Mouse (Mus musculus) ES-Bruce4 (cell line): ENCODE measurements around the gene Ddx50. TPM values are rescaled to one million over a fixed set of nuclear protein-coding genes. Genes with fewer than 3 reads are reported as not detected.

ENCODE experiments used
- H3K27ac ChIP-seq: 2 replicates; pipeline ENCODE4 v1.5.1; 2012; ENCODE audit warnings: low read length, inconsistent platforms; ENCODE audit not compliant: insufficient read depth
- H3K27me3 ChIP-seq: 2 replicates; pipeline ENCODE4 v1.6.1; 2012; ENCODE audit warnings: mild to moderate bottlenecking, low read length, inconsistent platforms; ENCODE audit not compliant: control insufficient read depth, poor library complexity, insufficient read depth, severe bottlenecking
- H3K36me3 ChIP-seq: 2 replicates; pipeline ENCODE4 v1.6.1; 2012; ENCODE audit warnings: inconsistent platforms, mild to moderate bottlenecking, low read length, moderate library complexity; ENCODE audit not compliant: control insufficient read depth, poor library complexity, insufficient read depth, severe bottlenecking
- H3K4me1 ChIP-seq: one replicate; pipeline ENCODE4 v1.8.1; 2011; ENCODE audit warnings: low read length; ENCODE audit not compliant: control insufficient read depth, insufficient read depth
- H3K4me3 ChIP-seq: 2 replicates; pipeline ENCODE4 v1.5.1; 2011; ENCODE audit warnings: low read depth, mild to moderate bottlenecking, low read length
- H3K9ac ChIP-seq: 2 replicates; pipeline ENCODE4 v1.6.1; 2012; ENCODE audit warnings: low read depth, mild to moderate bottlenecking, inconsistent platforms; ENCODE audit not compliant: poor library complexity, severe bottlenecking
- H3K9me3 ChIP-seq: replicated peaks from 2 replicates; pipeline ENCODE4 v1.6.1; 2012; ENCODE audit warnings: mild to moderate bottlenecking, low read length, inconsistent platforms; ENCODE audit not compliant: control insufficient read depth, poor library complexity, insufficient read depth, severe bottlenecking
- CTCF ChIP-seq: IDR thresholded peaks from one replicate; pipeline ENCODE4 v1.8.1; 2011; ENCODE audit warnings: low read depth, low read length
- EP300 ChIP-seq: IDR thresholded peaks from 2 replicates; pipeline ENCODE4 v1.6.1; 2011; ENCODE audit warnings: low read depth, low read length; ENCODE audit not compliant: insufficient read depth
- POLR2A ChIP-seq: IDR thresholded peaks from one replicate; pipeline ENCODE4 v1.8.1; 2011; ENCODE audit warnings: low read length; ENCODE audit not compliant: insufficient read depth
- polyA plus RNA-seq: library from polyadenylated mRNA; stranded (reverse); fragments of >200 nt; gene quantifications from 2 replicates; pipeline ENCODE4 v1.2.4, GENCODE M21; 2011; ENCODE audit warnings: low read depth; ENCODE audit not compliant: missing spikeins, insufficient read depth, insufficient read length

Ddx50 gene
- polyA plus RNA-seq, 1 experiment, result 115 TPM

- Histone ChIP-seq H3K27me3 (no peaks in the 10 kb centered on the region), H3K9ac (peak within 1 kb of the TSS; percentile 60), H3K4me1 (no peaks in the 10 kb centered on the region), H3K4me3 (peak within 1 kb of the TSS; percentile 79), H3K27ac (no peak within 1 kb of the TSS), H3K9me3 (no peaks in the 10 kb centered on the region), H3K36me3 (peaks cover 27% of the 10 kb centered on the region)
- TF ChIP-seq POLR2A (peak; percentile 81), CTCF (no peak)
Measured at GRCm38 (mm10) chr10:62578338-62579100, 72.5 kb downstream of the Ddx50 start, which contains the start of gene Kif1bp. Gene Kif1bp, minus strand, starts transcription at chr10:62578457.

GRCm38 (mm10) chr10:62577673-62578337 is 73.2 kb downstream of the Ddx50 start:
- Histone ChIP-seq H3K27ac (no peak overlapping the region), H3K9ac (peak overlapping the region; percentile 60), H3K4me1 (no peaks in the 10 kb centered on the region), H3K9me3 (no peaks in the 10 kb centered on the region), H3K27me3 (no peaks in the 10 kb centered on the region), H3K36me3 (peaks cover 20% of the 10 kb centered on the region), H3K4me3 (peak overlapping the region; percentile 79)
- TF ChIP-seq POLR2A (no peak), EP300 (no peak), CTCF (no peak)

- Histone ChIP-seq H3K36me3 (peaks cover 4% of the 10 kb centered on the region), H3K27ac (no peak overlapping the region)
- TF ChIP-seq CTCF (no peak), POLR2A (no peak), EP300 (no peak)
Measured at GRCm38 (mm10) chr10:62575001-62575400, 76.0 kb downstream of the Ddx50 start.

GRCm38 (mm10) chr10:62570126-62570871 is 80.7 kb downstream of the Ddx50 start:
- H3K27me3 ChIP-seq, result no peaks in the 10 kb centered on the region
- H3K27ac ChIP-seq, result no peak overlapping the region
- no peaks in the 10 kb centered on the region for H3K9me3 ChIP-seq
- H3K4me3 ChIP-seq, result no peak overlapping the region
- H3K36me3 ChIP-seq, result peaks cover 9% of the 10 kb centered on the region
- TF ChIP-seq EP300, result no peak
- TF ChIP-seq POLR2A, result no peak
- TF ChIP-seq CTCF, result no peak
- no peak overlapping the region for H3K9ac ChIP-seq
- no peaks in the 10 kb centered on the region for H3K4me1 ChIP-seq

More at GRCm38 (mm10) chr10:62575001-62575400, 76.0 kb downstream of the Ddx50 start:
- no peak overlapping the region for H3K4me3 ChIP-seq
- no peaks in the 10 kb centered on the region for H3K9me3 ChIP-seq
- no peaks in the 10 kb centered on the region for H3K27me3 ChIP-seq
- no peak overlapping the region for H3K9ac ChIP-seq
- H3K4me1 ChIP-seq, result no peaks in the 10 kb centered on the region

GRCm38 (mm10) chr10:62568861-62569260 is 82.2 kb downstream of the Ddx50 start:
- no peak overlapping the region for H3K27ac ChIP-seq
- H3K9me3 ChIP-seq, result no peaks in the 10 kb centered on the region
- no peak for TF ChIP-seq EP300
- TF ChIP-seq CTCF, result no peak
- TF ChIP-seq POLR2A, result no peak
- H3K4me1 ChIP-seq, result no peaks in the 10 kb centered on the region
- H3K4me3 ChIP-seq, result no peak overlapping the region
- no peak overlapping the region for H3K9ac ChIP-seq
- H3K36me3 ChIP-seq, result peaks cover 9% of the 10 kb centered on the region
- no peaks in the 10 kb centered on the region for H3K27me3 ChIP-seq

Other genes with a start within 250 kb of the Ddx50 start
- 0.16 TPM in 1 of 2 replicates, not detected in the other for gene Hkdc1, start 228.7 kb downstream of the Ddx50 start, polyA plus RNA-seq
- not detected in 2 replicates for gene 4930507D05Rik, start 201.7 kb downstream of the Ddx50 start, polyA plus RNA-seq
- gene Supv3l1, start 201.5 kb downstream of the Ddx50 start, polyA plus RNA-seq, result 40.6 and 41.0 TPM in 2 replicates
- gene Vps26a, start 164.4 kb downstream of the Ddx50 start, polyA plus RNA-seq, result 73.3 and 74.5 TPM in 2 replicates
- gene Srgn, start 123.8 kb downstream of the Ddx50 start, polyA plus RNA-seq, result 0.87 TPM in 1 of 2 replicates, not detected in the other
- gene Kif1bp, start 72.8 kb downstream of the Ddx50 start, polyA plus RNA-seq, result 26.2 and 28.3 TPM in 2 replicates
- 170 and 179 TPM in 2 replicates for gene Ddx21, start 48.9 kb downstream of the Ddx50 start, polyA plus RNA-seq
- gene Stox1, start 74.9 kb upstream of the Ddx50 start, polyA plus RNA-seq, result 1.1 TPM in 1 of 2 replicates, not detected in the other
- 116 and 123 TPM in 2 replicates for gene Ccar1, start 141.1 kb upstream of the Ddx50 start, polyA plus RNA-seq